Mouse (Mus musculus) liver, adult 2 months (tissue): ENCODE data around the gene Cntn1.

ENCODE experiments used
- CTCF ChIP-seq: fragments of 200-500 bp; IDR thresholded peaks from 2 replicates; pipeline ENCODE4 v1.5.1; 2011; ENCODE audit warnings: low read depth, low read length, control low read depth
- POLR2A ChIP-seq: fragments of 200-500 bp; IDR thresholded peaks from 2 replicates; pipeline ENCODE4 v1.6.1; 2011; ENCODE audit warnings: low read length, control low read depth; ENCODE audit not compliant: insufficient read depth; ENCODE audit errors: extremely low read depth

- no peak for TF ChIP-seq POLR2A
- TF ChIP-seq CTCF, result no peak
Measured at GRCm38 (mm10) chr15:92154921-92155320, 104.0 kb downstream of the Cntn1 start.
